Mouse (Mus musculus) natural killer cell, adult 2 months (primary cell): ENCODE data around the gene Psmc5.
A peak's percentile ranks its signal among the peaks of the same experiment; 100 is the strongest.

Experiments
- DNase-seq, 2 experiments: peaks; one replicate each; pipeline ENCODE4 v3.0.0; 2022; ENCODE audit warnings: low spot score in 2 of 2

Gene Psmc5

GRCm38 (mm10) chr11:106307432-106307831 is 51.5 kb downstream of the Psmc5 start:
- no peak for DNase-seq

- peak in 1 of 2 experiments; percentile 82 for DNase-seq
Observed at GRCm38 (mm10) chr11:106308162-106308561, 52.2 kb downstream of the Psmc5 start.

- DNase-seq, result peak in 1 of 2 experiments; percentile 69
Observed at GRCm38 (mm10) chr11:106310123-106310522, 54.2 kb downstream of the Psmc5 start.
